Mouse (Mus musculus) ovary, adult 10 weeks (tissue): Measurements from ENCODE around the gene Gdap1l1. TPM values are rescaled to one million over a fixed set of nuclear protein-coding genes. Genes with fewer than 3 reads are reported as not detected.

Experiments
- polyA plus RNA-seq: library from polyadenylated mRNA; stranded (reverse); fragments of 350-450 nt; fragmentation: Illumina TruSeq; extraction: RNeasy Lipid Tissue Mini Kit (QIAGEN cat#74804); gene quantifications from one replicate; pipeline ENCODE4 v1.2.3, GENCODE M21; 2014

Gdap1l1 gene
- polyA plus RNA-seq: not detected

DNA sequence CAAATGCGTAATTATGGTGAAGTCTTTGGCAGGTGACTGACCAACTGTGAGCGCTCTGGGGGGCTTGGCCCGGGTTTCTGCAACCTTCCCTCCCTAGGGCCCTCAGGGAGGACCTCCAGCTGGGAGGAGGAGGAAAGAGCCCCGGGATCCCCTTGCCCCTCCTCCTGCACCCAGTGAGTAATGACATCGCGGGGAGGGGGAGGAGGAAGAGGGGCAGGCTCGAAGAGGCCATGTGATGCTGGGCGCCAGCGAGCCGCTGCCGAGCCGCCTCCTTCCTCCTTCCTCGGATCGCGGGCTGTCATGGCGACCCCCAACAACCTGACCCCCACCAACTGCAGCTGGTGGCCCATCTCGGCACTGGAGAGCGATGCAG, at the start of gene Gdap1l1:
Gene Gdap1l1 (plus strand): TSS at position 231 of the 373 bp plus-strand sequence.

DNA sequence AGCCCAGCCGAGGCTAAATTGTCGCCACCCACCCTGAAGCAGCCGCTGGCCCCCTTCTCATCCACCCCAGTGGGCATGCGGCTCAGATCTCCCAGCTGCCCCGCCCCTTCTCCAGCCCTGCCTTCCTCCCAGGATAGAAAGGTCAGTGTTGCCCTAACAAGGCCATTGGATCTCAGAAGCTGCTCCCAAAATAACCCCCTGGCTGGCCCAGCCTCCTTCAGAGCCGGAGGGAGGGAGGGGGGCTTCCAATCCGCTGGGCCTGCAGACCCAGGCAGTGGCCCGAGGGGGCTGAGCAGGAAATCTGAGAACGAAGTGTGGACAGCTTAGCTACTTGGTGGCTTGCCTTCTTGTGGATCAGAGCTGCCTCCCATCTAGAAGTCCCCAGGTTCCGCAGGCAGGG, 40.4 kb upstream of the Gdap1l1 start, which contains the start of gene Jph2:
Gene Jph2 (minus strand): TSS at position 89 of the 400 bp plus-strand sequence.

DNA sequence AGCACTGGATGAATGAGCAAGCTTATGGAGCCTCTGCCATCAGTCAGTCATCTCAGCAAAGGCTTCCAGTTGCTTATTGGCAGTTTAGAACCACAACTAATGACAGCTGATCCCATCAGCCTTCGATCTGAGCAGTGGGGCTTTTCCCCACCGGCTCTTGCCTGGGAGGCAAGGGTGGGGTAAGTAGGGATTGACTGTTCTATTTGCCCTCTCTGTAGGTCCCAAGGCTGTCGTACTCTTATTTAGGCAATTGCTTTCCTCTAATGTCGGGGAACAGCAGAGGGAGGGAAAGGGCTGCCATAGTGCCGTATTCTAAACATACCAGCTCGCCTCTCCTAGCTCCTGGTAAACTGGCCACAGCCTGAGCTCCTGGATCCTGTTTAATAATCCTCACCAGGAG, 13.7 kb upstream of the Gdap1l1 start, which contains the start of gene Oser1:
Gene Oser1 (minus strand): TSS at position 101 of the 400 bp plus-strand sequence.

DNA sequence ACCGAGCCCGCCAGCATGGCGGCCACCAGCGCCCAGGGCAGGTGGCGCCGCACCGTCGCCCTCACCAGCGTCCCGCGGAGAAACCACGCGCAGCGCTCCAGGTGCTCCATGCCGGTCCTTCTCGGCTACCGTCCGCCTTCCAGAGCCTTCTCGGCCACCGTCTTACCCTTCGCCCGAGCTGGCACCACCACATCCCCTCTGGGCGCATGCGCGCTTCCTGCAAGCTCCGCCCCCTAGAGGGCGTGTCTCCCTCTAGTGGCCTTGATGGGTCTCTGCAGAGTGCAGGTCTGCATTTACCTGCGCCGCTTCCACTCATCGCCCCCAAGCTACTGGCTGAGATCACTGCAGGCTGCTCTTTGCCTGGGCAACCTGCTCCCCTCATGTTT, 34.2 kb downstream of the Gdap1l1 start, which contains the start of gene Fitm2:
Gene Fitm2 (minus strand): TSS at position 164 of the 386 bp plus-strand sequence.

DNA sequence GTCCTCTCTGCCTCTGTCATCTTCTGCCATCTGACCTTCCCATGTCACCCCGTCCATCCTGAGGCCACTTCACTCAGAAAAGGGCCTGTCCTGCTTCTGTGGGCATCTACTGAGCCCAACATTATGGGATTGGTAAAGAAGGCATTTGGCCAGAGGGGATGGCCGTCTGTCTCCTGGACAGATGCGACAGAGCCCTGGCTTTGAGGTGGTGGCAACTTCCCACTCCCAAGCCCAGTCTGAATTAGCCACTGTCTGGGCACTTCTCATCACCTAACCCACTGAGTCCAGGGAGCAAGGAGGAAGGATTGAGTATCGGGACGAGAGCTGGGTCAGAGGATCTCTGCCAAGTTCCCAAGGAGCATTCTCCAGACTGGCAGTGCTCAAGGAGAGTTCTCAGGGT, 53.7 kb downstream of the Gdap1l1 start, which contains the start of gene R3hdml:
Gene R3hdml (plus strand): TSS at position 301 of the 400 bp plus-strand sequence.

Other genes with a start within 250 kb of the Gdap1l1 start
- 152 TPM for gene Tox2, start 235.4 kb upstream of the Gdap1l1 start, polyA plus RNA-seq
- gene Jph2, start 40.5 kb upstream of the Gdap1l1 start, polyA plus RNA-seq: 0.43 TPM
- 74.4 TPM for gene Oser1, start 13.8 kb upstream of the Gdap1l1 start, polyA plus RNA-seq
- 12.5 TPM for gene Fitm2, start 34.2 kb downstream of the Gdap1l1 start, polyA plus RNA-seq
- not detected for gene R3hdml, start 53.8 kb downstream of the Gdap1l1 start, polyA plus RNA-seq
- 0.14 TPM for gene Hnf4a, start 68.3 kb downstream of the Gdap1l1 start, polyA plus RNA-seq
- gene Ttpal, start 163.8 kb downstream of the Gdap1l1 start, polyA plus RNA-seq: 26.6 TPM
- gene Serinc3, start 206.7 kb downstream of the Gdap1l1 start, polyA plus RNA-seq: 1,466 TPM
- 32.4 TPM for gene Pkig, start 219.9 kb downstream of the Gdap1l1 start, polyA plus RNA-seq